Mouse (Mus musculus) ES-CJ7 (cell line): ENCODE measurements around the gene Nupl2.

Source experiments
- DNase-seq: peaks from one replicate; pipeline ENCODE4 v3.0.0; 2011; ENCODE audit warnings: low read depth, low spot score

Nupl2 gene

DNA sequence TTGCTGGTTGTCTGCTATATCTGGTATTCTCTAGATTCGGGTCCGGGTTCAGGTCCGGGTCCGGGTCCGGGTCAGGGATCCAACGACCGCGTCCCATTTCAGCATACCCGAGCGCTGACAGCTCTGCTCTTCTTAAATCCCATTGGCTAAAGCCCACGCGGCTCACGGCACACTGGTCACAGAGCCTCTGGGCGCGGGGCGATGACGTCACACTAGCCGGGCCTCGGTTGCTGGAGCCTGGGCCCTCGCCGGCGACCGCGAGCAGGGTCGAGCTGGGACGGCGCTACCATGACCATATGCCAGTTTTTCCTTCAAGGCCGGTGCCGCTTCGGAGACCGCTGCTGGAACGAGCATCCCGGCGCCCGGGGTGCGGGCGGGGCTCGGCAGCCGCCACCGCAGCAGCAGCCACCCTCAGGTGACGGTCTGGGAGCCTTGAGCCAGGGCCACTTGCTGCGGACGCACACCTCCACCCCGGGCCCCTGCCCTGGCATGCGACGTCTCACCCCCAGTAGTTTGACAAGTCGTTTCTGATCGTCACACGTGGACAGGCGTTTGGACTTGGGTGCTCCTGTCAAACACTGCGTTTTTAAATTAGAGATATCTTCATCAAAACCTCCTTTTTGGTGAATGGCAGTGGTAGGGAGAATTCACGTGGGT, at the start of gene Nupl2:
TSS of gene Nupl2 (plus strand) at position 175 of the 657 bp plus-strand sequence.
- peak; percentile 94 for DNase-seq

DNA sequence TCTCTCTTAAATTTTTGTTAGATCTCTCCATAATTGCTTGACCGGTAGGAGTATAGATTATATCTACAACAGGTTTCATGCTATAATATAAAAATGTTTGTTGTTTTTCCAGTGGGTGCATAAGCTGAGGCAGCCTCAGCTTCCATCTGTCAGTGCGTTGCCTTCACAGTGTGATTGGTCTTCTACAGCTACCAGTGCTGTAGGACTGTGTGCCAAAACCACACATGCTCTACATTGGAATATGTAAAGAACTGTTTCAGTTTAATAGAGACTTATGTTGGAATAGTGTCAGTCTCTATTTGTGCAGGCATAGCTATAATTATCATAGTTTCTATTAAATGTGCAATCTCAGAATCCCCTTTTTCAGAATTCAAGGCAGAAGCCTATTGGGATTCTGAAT, 42.5 kb upstream of the Nupl2 start:
- no peak for DNase-seq

DNA sequence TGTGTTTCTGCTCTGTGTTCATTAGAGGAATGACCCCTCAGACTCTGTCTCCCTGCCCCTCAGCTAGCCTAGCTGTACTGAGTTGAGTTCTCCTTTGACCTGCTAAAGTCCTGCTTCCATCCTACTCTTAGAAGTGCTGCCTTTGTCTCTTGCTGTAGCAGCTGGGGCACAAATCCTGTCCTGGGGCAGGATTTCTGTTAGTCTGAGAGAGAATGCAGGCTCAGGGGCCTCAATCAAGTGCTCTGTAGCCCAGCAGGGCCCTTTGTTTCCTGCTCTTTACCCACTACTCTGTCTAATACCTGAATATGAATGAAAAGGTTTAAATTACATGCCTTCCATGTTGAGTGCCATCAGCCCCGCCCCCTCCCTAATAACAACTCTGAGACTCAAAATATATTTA, 40.6 kb upstream of the Nupl2 start:
- DNase-seq, result no peak

DNA sequence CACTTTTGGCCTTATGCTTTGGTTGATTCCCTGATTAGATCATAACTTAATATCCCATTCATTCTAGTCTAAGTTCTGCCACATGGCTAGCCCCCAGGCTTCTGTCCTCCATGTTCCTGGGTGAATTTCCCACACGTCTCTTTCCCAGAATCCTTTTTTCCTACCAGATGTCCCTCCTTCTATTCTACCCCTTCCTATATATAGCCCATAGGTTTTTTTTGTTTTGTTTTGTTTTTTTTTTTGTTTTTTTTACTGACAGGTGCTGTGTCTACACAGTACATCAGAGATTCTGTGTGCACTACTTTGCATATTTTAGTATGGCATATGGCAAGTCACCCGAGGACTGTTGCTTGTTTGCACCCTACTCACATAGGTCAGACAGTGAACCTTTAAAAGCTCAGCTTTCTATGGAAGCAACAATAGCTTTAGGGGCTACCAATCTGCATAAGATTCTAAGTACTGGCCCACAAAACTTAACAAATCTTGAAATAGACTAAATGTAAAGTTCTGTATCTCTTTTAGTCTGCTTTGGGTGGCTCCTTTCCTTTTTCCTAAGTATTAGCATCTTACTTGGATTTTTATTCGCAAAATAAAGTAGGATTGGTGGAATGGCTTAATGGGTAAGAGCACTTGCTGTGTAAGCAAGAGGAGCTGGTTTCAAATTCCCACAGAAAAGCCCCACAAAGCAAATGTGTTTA, 40.0 kb upstream of the Nupl2 start:
- no peak for DNase-seq

DNA sequence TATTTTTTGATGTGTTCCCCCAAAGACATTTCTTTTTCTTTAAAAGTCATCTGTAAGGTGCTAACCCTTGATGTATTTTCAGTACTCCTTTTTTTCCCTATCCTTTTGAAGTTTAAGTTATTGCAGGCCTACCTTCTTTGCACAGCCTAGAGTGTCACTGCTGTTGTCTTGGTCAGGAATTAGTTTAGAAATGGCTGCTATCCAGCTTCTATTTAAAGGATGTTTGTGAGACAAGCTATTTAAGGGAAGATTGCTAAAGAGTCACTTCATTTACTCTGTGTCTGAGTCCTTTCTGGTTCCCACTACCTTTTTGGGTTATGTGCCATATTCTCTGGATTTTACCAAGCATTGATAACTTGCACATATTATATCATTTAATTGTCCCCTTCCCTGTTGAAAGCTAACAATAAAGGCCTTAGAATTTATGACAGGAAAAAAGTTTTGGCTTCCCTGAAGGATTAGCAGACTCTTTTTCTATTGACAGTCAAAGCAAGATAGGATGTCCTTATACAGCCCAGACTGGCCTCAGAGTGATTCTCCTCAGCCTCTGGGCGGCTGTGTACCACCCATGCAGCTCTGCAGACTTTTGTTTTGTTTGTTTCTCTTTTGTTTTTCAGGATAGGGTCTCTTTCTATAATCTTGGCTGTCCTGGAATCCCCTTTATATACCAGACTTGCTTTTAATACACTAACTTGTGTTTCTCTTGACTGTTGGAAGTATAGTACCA, 38.7 kb upstream of the Nupl2 start:
- DNase-seq, result no peak

DNA sequence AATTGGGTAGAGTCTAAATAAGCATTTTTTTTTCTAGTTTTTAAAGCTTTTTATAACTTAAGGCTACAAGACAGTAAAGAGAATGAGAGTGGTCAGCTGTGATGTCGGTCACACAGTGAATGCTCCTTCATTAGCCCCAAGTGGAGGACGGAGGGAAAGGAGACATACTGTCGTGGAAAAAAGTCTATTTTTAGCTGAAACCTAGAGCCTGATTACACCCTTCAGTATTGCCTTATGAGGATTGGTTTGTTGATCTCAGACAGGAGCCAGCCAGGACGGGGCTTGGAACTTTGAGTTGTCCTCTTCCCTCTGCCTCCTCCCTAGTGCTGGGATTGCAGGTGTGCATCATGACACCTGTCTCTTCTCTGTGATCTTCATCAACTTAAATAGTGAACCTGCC, 37.8 kb upstream of the Nupl2 start:
- DNase-seq, result no peak

DNA sequence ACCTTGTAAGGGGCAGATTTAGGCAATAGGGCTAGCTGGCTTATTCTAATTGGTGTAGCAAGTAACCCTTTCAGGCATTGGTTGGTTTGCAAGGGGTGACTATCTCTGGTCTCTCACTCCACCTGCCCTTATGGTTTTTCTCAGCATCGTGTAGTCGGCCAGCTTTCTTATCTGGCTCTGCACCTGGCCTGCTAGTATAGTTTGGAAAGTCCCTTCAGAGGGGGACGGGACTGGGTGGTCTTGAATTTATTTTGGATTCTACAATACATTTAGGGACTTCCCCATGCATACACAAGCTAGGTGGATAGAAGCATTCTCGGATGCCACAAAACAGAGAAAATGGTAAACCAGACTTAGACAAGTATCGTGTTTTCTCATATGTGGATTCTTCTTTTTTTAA, 17.8 kb upstream of the Nupl2 start:
- no peak for DNase-seq

DNA sequence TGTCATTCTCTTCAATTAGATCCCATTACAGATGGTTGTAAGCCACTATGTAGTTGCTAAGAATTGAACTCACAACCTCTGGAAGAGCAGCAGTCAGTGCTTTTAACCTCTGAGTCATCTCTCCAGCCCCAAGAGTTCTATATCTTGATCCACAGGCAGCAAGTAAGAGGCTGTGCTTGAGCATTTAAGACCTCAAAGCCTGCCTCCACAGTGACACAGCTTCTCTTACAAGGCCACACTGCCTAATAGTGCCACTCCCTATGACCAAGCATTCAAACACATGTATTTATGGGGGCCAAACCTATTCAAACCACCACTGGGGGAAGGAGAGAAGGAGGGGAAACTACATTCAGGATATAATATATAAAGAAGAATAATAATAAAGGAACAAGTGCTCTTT, 12.6 kb upstream of the Nupl2 start:
- no peak for DNase-seq

DNA sequence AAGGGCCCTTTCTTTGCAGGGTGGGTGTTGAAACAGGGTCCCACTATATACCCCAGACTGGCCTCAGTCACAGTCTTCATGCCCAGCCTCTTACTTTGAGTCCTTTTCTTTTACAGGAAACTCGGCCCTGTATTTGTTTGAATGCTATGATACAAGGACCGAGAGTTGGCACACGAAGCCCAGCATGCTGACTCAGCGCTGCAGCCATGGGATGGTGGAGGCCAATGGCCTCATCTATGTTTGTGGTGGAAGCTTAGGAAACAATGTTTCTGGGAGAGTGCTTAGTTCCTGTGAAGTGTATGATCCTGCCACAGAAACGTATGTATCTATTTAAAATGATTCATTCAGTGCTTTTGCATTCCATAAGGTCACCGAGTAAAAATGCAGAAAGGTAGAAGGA, 8.0 kb upstream of the Nupl2 start:
- DNase-seq, result no peak

DNA sequence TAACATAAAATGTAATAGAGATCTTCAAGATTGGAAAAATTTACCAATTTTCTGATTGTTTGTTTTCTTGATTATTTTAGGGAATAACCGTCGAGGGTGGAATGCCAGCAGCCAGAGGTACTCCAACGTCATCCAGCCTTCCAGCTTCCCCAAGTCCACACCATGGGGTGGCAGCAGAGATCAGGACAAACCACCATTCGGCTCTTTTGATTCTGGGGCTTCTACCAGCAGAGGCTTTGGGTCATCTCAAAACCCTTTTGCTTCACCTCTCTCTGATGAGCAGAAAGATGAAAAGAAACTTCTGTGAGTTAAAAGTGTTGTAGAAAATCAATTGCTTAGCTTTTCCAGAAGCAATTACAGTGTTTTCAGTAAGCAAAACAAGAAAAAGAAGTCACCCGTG, 2.5 kb downstream of the Nupl2 start:
- DNase-seq, result peak; percentile 55

DNA sequence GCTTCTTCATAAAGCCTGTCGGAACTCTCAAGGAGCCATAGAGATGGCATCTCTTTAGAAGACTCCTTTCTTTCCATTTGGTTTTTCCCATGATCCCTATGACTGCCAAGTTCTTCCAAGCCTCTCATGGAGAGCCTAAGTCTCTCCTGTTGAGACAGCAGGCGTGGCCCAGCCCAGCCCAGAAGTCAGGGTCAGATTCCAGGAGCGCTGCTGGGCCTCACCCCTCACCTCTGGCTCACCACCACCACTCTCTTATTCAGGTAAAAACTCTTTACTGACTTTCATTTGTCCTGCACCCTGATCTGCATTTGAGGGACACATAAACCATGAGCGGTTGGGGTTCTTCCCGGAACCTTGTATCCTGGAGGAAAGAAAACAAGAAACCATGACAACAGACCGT, 5.1 kb downstream of the Nupl2 start:
- DNase-seq, result peak; percentile 83

DNA sequence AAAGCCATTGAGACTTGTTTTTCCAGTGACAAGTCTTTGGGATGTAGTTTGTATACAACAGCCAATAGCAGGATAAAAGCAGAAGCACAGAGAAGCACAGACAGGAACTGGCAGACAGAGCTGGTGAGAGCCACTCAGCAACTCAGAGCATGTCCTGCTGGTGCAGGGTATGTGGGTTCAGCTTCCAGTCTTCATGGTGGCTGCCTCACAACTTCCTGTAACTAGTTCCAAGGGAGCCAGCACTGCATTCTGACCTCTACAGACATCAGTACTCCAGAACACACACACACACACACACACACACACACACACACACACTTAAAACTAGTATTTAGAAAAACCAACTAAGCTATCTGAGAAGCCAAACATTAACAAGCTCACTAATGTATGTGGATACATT, 7.3 kb downstream of the Nupl2 start:
- DNase-seq, result no peak

DNA sequence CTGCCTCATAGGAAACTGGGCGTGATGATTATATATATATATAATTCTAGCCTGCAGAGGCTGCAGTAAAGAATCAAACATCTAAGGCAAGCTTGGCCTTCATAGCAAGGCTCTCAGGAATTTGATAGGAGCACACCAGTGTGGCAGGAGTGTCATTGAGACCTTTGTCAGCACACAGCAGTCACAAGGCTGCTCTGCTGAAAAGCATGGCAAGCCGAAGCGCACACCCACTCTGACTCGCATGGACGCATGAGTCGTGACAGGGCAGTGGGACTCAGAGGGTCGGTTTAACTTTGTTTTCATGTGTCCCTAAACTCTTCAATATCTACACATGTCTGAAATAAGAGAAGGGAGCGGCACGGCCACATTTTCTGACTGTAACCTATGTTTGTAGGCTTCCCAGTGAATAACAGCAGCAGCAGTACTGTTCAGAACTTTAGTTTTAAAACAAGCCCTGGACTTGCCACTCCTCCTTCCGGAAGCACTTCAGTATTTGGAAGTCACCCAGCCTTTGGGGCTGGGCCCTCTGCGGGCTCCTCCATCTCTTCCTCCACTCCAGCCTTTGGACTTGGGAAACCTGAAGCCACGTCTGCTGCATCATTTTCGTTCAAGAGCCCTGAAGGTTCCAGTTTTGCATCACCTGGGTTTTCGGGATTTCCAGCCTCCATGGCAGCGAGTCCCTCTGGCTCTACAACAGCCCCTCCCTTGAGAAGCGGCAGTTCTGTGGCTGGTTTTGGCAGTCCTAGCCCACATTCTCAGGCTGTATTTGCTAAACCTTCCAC, 16.9 kb downstream of the Nupl2 start:
- no peak for DNase-seq

DNA sequence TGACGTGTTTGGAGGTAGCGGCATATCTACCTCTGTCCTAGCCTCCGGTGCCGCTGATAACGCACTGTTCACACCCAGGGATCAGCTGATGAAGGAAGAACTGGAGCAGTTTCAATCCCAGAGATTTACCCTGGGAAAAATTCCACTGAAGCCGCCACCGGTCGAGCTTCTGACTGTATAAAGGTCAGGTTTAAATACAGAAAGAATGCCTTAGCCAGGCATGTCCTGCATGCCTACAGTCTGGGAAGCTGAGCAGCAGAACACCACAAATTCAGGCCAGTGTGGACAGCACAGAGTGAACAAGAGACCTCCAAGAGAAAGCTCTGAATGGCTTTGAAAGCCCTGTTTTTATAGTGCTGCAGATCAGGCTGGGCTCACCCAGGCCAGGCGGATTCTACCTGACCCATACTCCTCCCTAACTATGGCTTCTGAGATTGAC, 17.6 kb downstream of the Nupl2 start:
- DNase-seq, result no peak

DNA sequence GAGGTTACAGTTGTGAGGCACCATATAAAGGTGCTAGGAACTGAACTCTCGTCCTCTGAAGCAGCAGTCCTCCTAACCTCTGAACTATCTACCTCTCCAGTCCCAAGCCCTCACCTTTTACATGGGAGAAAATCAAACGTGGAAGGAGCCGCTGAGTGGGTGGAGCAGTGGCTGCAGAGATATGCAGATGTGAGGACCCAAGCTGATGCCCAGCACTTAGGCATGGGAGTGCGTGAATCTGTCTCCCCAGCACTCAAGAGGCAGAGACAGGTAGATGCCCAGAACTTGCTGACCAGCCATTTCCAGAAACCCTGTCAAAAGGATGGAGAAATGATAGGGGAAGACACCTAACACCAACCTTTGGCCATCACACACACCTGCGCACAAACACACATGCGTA, 18.3 kb downstream of the Nupl2 start:
- DNase-seq, result no peak

DNA sequence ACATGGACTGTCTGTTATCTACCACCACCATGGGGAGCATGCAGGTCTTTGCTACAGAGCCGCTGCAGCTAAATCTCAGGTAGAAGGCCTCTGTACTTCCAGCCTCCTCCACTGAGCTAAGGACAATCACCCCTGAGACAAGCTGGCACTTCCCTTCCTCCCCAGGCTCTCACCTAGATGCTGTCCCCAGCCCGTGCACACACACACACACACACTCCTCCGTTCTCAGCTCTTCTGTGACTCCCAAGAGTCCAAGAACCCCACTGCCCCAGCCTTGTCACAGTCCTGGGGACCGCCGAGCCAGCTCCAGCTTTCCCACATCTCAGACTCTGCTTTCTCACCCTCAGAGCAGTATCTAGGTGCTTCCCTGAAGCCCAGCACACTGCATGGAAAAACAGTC, 19.2 kb downstream of the Nupl2 start:
- DNase-seq, result no peak

DNA sequence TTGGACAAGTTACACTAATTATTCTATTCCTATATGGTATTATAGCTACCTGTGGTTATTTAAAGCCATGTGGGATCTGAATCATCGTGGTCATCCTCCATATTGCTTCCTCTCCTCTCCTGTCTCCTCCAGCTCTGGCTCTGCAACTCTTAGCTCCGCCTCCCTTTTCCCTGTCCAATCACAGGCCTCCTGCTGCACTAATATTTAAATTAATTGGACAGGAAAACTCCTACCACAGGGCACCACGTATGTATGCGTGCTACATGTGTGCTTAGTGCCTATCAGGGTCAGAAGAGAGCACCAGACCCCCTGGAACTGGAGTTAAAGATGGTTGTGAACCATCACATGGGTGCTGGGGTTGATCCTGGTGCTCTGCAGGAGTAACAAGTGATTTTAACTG, 23.7 kb downstream of the Nupl2 start:
- DNase-seq, result no peak

DNA sequence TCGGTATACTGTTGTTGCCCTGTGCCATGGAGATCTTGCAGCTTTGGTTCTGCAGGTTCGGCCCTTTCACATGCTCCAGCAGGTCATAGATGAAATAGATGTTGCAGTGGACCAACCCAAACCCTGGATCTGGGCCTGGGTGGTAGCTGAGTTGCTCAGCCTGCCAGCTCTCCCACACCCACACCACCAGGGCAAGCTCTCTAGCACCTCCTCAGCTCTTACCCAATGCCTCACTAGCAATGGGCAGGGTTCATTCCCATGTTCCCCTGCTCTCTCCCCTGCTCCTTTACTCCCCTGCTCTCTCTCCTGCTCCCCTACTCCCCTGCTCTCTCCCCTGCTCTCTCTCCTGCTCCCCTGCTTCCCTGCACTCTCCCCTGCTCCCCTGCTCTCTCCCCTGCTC, 27.1 kb downstream of the Nupl2 start:
- DNase-seq, result no peak

DNA sequence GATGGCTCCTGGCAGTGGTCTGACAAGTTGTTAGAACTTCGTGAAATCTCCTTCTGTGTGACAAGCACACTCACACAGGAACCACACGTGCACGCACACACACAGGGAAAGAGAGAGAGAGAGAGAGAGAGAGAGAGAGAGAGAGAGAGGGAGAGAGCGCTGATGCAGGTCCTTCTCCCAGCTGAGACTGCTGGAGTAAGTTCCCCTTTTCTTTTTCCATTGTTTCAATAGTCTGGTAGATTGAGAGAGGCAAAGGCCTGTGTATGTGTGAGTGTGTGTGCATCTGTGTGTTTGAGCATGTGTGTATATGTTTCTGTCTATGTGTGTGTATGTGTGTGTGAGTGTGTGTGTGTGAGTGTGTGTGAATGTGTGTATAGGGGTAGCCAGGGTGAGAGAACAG, 36.2 kb downstream of the Nupl2 start:
- DNase-seq, result no peak

DNA sequence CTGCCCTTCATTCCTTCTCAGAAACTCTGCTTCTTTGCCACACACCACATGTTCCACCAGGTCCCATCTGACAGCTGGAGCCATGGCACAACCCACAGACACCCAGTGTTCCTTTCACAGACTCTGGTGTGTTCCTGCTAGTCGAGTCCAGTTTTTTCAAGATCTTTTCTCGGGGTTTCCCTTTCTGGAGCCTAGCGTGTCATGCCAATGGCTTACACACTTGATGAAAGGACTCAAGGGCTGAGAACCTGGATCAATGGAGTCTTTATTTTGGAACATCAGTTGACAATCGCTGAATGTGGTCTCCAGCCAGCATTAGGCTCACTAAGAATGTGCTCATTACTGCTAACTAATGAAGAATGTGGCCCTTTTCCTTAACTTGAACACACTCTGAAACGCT, 37.7 kb downstream of the Nupl2 start:
- no peak for DNase-seq

DNA sequence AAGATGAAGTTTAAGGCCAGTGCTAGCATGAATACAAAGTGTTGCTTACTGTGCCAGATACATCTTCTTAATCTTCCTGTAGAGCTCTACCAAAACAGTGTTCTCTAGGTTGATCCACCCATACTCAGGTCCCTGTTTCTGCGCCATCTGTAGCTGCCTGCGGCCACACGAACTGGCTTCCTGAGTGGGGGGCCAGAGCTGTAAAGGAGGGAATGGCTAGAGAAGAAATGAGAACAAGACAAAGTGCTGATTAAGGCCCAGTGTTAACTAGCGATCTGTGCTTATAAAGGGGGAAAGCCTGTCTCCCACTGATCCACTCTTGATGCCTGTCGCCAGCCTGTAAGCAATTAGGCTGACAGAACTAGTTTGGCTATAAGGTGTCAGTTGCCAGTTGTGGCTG, 38.5 kb downstream of the Nupl2 start:
- no peak for DNase-seq

DNA sequence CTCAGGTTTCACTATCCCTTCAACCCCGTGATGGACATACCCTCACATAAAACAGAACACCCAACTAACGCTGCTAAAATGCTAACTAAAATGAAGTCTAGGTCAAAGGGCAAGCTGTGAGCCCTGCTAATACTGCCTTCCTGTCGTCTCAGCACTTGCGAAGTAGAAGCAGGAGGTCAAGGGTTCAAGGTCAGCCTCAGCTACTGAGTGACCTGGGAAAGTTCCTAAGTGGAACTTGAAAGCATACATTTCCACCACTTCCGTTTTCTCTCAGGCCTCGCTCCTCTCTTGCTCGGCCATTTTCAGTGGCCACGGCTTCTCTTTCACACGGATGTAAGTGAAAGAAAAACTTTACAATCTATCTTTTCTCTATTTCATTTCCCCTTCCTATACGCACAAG, 43.2 kb downstream of the Nupl2 start:
- peak; percentile 95 for DNase-seq
